Mouse (Mus musculus): ENCODE data around the gene Dagla. TPM values are rescaled to one million over a fixed set of nuclear protein-coding genes. Genes with fewer than 3 reads are reported as not detected.

The Dagla gene
- polyA plus RNA-seq, 1 experiment from 2014 or later, result 1.3 TPM

DNA sequence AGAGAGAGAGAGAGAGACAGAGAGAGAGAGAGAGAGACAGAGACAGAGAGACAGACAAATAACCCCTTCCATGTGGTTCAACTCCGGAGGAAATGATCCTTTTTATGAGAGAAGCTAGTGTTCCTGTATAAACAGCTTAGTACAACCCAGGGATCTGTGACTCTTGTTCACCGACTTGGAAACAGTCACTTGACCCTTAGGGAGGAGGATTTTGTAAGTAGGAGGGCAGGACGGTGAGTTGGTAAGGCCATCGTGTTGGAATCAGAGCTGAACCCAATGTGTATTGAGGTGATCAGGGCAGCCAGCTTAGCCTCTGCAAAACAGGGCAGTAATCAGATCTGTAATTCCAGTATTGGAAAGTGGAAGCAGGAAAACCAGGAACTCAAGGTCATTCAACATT lies 12.3 kb upstream of the Dagla start:
- Histone ChIP-seq H3K4me1 (replicated peaks; ENCODE audit: control insufficient read depth, insufficient read depth, low read length) (no peaks in the 10 kb centered on the region), H3K27ac (ENCODE audit: low read depth, low read length) (no peak overlapping the region), H3K9me3 (ENCODE audit: control insufficient read depth) (no peaks in the 10 kb centered on the region), H3K9ac (ENCODE audit: low read depth, low read length) (no peak overlapping the region), H3K36me3 (ENCODE audit: control insufficient read depth, insufficient read depth) (no peaks in the 10 kb centered on the region), H3K4me2 (replicated peaks; ENCODE audit: low read depth) (no peak overlapping the region), H3K27me3 (replicated peaks; ENCODE audit: control insufficient read depth, insufficient read depth, low read length) (0 out of 2 replicates have a peak, but pooled peaks cover 3% of the 10 kb centered on the region), H3K4me3 (ENCODE audit: low read depth, low read length) (no peak overlapping the region)
- WGBS, result 69% methylated on average over 4 of the region's 4 CpGs
- ATAC-seq, result no peak
- no peak for TF ChIP-seq CTCF (IDR thresholded peaks at IDR 0.05; ENCODE audit: low read depth)

DNA sequence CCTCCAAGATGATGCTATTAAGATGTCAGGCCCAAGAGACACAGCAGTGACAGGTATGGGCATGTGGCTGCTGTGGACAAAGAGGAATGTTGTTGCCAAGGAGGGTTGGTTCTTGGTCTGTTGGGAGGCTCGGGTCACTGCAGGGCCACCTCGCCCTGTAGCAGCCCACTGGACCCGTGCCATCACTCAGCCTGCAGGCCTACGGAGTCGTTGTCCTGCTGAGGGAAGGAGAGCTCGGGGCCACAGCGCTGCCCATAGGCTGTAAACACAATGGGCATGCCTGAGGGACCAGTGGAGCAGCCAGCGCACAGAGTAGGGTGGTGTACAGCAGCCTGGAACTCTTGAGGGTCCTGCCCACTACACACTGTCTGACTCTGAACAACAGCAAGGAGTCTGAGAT lies 7.4 kb upstream of the Dagla start:
- Histone ChIP-seq H3K4me2 (replicated peaks; ENCODE audit: low read depth) (no peak overlapping the region), H3K9ac (ENCODE audit: low read depth, low read length) (no peak overlapping the region), H3K27ac (ENCODE audit: low read depth, low read length) (no peak overlapping the region), H3K9me3 (ENCODE audit: control insufficient read depth) (no peaks in the 10 kb centered on the region), H3K4me1 (replicated peaks; ENCODE audit: control insufficient read depth, insufficient read depth, low read length) (no peaks in the 10 kb centered on the region), H3K4me3 (ENCODE audit: low read depth, low read length) (no peak overlapping the region), H3K27me3 (replicated peaks; ENCODE audit: control insufficient read depth, insufficient read depth, low read length) (0 out of 2 replicates have a peak, but pooled peaks cover 3% of the 10 kb centered on the region), H3K36me3 (ENCODE audit: control insufficient read depth, insufficient read depth) (no peaks in the 10 kb centered on the region)
- no peak for ATAC-seq
- 56% methylated on average over 8 of the region's 8 CpGs for WGBS
- no peak for TF ChIP-seq CTCF (IDR thresholded peaks at IDR 0.05; ENCODE audit: low read depth)

DNA sequence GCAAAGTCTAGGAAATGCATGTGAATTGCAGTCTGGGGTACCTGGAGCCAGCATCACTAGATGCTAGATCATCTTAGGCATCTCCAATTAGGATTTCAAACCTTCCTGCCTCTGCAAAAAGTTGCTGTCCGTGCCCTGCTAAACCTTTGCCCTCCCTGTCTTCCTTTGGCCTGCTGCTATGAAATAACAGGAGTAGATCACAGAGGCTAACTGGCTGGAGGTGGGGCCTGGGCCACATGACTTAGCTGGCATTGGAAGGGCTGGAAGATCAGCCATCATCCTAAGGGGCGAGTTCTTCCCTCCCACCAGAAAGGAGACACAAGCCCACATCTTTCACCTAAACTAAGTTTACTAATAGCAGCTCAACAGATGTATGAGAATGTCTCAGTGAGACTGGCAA lies 4.3 kb upstream of the Dagla start:
- ATAC-seq, result no peak
- Histone ChIP-seq H3K36me3 (ENCODE audit: control insufficient read depth, insufficient read depth) (no peaks in the 10 kb centered on the region), H3K4me2 (replicated peaks; ENCODE audit: low read depth) (no peak overlapping the region), H3K9me3 (ENCODE audit: control insufficient read depth) (no peaks in the 10 kb centered on the region), H3K27ac (ENCODE audit: low read depth, low read length) (no peak overlapping the region), H3K27me3 (replicated peaks; ENCODE audit: control insufficient read depth, insufficient read depth, low read length) (no peaks in the 10 kb centered on the region; the same call in 1 of the 2 replicates), H3K9ac (ENCODE audit: low read depth, low read length) (no peak overlapping the region), H3K4me3 (ENCODE audit: low read depth, low read length) (no peak overlapping the region), H3K4me1 (replicated peaks; ENCODE audit: control insufficient read depth, insufficient read depth, low read length) (no peaks in the 10 kb centered on the region)
- no peak for TF ChIP-seq CTCF (IDR thresholded peaks at IDR 0.05; ENCODE audit: low read depth)
- WGBS, result 38% methylated on average over 2 of the region's 2 CpGs

DNA sequence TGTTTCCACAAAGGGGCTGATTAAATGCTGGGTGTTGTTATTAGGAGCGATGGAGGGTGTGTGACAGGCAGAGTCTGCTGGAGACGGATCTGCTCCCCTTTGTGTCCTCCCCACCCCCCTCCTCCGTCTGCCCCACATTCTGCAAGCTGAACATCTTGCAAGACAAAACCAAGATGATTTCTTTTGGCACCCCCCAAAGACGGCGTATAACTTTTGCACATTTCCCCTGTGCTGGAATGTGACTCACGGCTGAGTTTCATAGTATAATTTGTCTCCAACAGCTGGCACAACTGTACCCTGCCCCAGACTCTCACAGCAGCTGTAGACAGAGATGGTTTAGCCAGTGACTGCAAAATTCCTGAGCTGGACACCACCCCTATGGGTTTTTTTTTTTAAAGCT lies 3.3 kb upstream of the Dagla start:
- Histone ChIP-seq H3K27ac (ENCODE audit: low read depth, low read length) (no peak overlapping the region), H3K4me1 (replicated peaks; ENCODE audit: control insufficient read depth, insufficient read depth, low read length) (no peaks in the 10 kb centered on the region), H3K4me3 (ENCODE audit: low read depth, low read length) (no peak overlapping the region), H3K9me3 (ENCODE audit: control insufficient read depth) (no peaks in the 10 kb centered on the region), H3K36me3 (ENCODE audit: control insufficient read depth, insufficient read depth) (no peaks in the 10 kb centered on the region), H3K9ac (ENCODE audit: low read depth, low read length) (no peak overlapping the region), H3K27me3 (replicated peaks; ENCODE audit: control insufficient read depth, insufficient read depth, low read length) (no peaks in the 10 kb centered on the region; the same call in 1 of the 2 replicates), H3K4me2 (replicated peaks; ENCODE audit: low read depth) (no peak overlapping the region)
- ATAC-seq, result no peak
- TF ChIP-seq CTCF (IDR thresholded peaks at IDR 0.05; ENCODE audit: low read depth), result no peak
- WGBS, result 43% methylated on average over 6 of the region's 6 CpGs

DNA sequence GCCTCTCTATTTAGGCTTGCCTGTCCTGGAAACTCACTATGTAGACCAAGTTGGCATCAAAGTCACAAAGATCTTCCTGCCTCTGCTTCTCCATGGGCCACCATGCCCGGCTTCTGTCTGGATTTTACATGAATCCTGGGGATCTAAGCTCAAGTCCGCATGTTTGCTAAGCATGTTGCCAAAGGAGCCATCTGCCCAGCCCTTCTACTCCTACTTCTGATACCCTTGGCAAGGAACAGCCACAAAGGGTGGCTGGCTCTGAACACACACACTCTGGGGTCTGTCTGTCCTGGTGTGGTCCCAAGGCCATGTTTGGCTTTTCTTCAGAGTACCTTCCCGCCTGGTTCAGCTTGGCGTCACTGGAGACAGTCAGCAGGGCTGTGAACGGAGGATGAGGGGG lies 2.7 kb upstream of the Dagla start:
- no peaks in the 10 kb centered on the region for H3K4me1 ChIP-seq (replicated peaks; ENCODE audit: control insufficient read depth, insufficient read depth, low read length)
- no peaks in the 10 kb centered on the region for H3K36me3 ChIP-seq (ENCODE audit: control insufficient read depth, insufficient read depth)
- no peak overlapping the region for H3K27ac ChIP-seq (ENCODE audit: low read depth, low read length)
- TF ChIP-seq CTCF (IDR thresholded peaks at IDR 0.05; ENCODE audit: low read depth), result no peak
- H3K9ac ChIP-seq (ENCODE audit: low read depth, low read length), result no peak overlapping the region
- no peaks in the 10 kb centered on the region; the same call in 1 of the 2 replicates for H3K27me3 ChIP-seq (replicated peaks; ENCODE audit: control insufficient read depth, insufficient read depth, low read length)
- H3K9me3 ChIP-seq (ENCODE audit: control insufficient read depth), result no peaks in the 10 kb centered on the region
- 86% methylated on average over 5 of the region's 5 CpGs for WGBS
- H3K4me3 ChIP-seq (ENCODE audit: low read depth, low read length), result no peak overlapping the region
- no peak overlapping the region for H3K4me2 ChIP-seq (replicated peaks; ENCODE audit: low read depth)
- ATAC-seq, result no peak

DNA sequence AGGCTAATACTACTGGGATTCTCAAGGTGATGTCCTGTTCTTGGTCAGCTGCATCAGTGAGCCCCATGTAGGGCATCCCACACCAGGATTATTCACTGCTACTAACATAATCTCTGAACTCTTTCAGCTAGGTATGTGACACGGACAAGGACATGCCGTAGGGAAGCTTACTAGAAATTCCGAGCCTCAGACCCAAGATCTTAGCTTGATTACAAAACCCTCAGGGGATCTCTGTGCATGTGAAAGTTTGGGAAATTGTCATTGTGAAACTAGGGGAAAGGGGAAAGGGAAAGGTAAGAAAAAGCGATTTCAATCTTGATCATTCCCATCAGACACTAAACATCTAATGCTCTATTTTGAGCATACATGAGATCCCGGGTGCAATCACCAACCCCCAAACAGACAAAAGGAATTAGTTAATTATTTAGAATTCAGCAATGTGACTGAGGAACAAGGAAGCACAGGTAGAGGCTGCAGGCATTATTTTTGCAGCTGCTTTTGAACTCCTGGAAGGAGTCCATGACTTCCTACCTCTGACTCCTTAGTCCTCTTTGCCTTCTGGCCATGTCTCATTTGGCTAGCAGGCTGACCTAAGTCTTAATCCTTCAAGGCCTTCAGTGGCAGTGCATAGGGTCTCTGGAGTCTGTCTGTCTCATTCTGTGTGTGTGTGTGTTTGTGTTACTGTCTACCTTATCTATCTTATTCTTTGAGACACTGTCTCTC lies 2.0 kb upstream of the Dagla start:
- TF ChIP-seq CTCF (IDR thresholded peaks at IDR 0.05; ENCODE audit: low read depth), result no peak
- no peaks in the 10 kb centered on the region; the same call in 1 of the 2 replicates for H3K27me3 ChIP-seq (replicated peaks; ENCODE audit: control insufficient read depth, insufficient read depth, low read length)
- no peaks in the 10 kb centered on the region for H3K36me3 ChIP-seq (ENCODE audit: control insufficient read depth, insufficient read depth)
- 87% methylated on average over 5 of the region's 5 CpGs for WGBS
- H3K4me1 ChIP-seq (replicated peaks; ENCODE audit: control insufficient read depth, insufficient read depth, low read length), result no peaks in the 10 kb centered on the region
- H3K4me3 ChIP-seq (ENCODE audit: low read depth, low read length), result no peak overlapping the region
- H3K4me2 ChIP-seq (replicated peaks; ENCODE audit: low read depth), result no peak overlapping the region
- H3K9ac ChIP-seq (ENCODE audit: low read depth, low read length), result no peak overlapping the region
- no peak for ATAC-seq
- no peaks in the 10 kb centered on the region for H3K9me3 ChIP-seq (ENCODE audit: control insufficient read depth)
- H3K27ac ChIP-seq (ENCODE audit: low read depth, low read length), result no peak overlapping the region

Measured in intestine, postnatal 0 days (tissue).